Mouse (Mus musculus) erythroblast, embryonic 14.5 days (primary cell): Measurements from ENCODE around the gene D17H6S53E. TPM values are rescaled to one million over a fixed set of nuclear protein-coding genes. Genes with fewer than 3 reads are reported as not detected.

Source experiments
- H3K27me3 ChIP-seq: 2 replicates; pipeline ENCODE4 v1.6.1; 2012; ENCODE audit warnings: inconsistent platforms; ENCODE audit not compliant: control insufficient read depth
- H3K36me3 ChIP-seq: 2 replicates; pipeline ENCODE4 v1.6.1; 2012; ENCODE audit warnings: mild to moderate bottlenecking, inconsistent platforms; ENCODE audit not compliant: control insufficient read depth
- H3K4me1 ChIP-seq: 2 replicates; pipeline ENCODE4 v1.6.1; 2012; ENCODE audit warnings: inconsistent platforms; ENCODE audit not compliant: control insufficient read depth
- H3K4me3 ChIP-seq: replicated peaks from 2 replicates; pipeline ENCODE3; 2012; ENCODE audit warnings: moderate library complexity, mild to moderate bottlenecking, inconsistent platforms
- H3K9me3 ChIP-seq: 2 replicates; pipeline ENCODE4 v1.6.1; 2012; ENCODE audit warnings: low read length, inconsistent platforms, mixed read lengths; ENCODE audit not compliant: control insufficient read depth
- GATA1 ChIP-seq: IDR thresholded peaks from 2 replicates; pipeline ENCODE4 v1.6.1; 2012; ENCODE audit warnings: low read length, inconsistent platforms, mixed read lengths
- TAL1 ChIP-seq: IDR thresholded peaks from 3 replicates; pipeline ENCODE4 v1.6.1; 2012; ENCODE audit warnings: low read length, inconsistent platforms, mixed read lengths
- polyA plus RNA-seq: library from polyadenylated mRNA; stranded (reverse); fragments of >175 nt; gene quantifications from 2 replicates; pipeline ENCODE4 v1.2.3, GENCODE M21; 2012

Gene D17H6S53E
- polyA plus RNA-seq: 0.27 and 0.48 TPM in 2 replicates

- Histone ChIP-seq H3K9me3 (no peaks in the 10 kb centered on the region), H3K36me3 (peaks cover 55% of the 10 kb centered on the region), H3K4me3 (peak within 1 kb of the TSS; percentile 63), H3K4me1 (peaks cover 68% of the 10 kb centered on the region), H3K27me3 (no peaks in the 10 kb centered on the region)
- TF ChIP-seq TAL1 (no peak), GATA1 (no peak)
These were observed at the start of gene D17H6S53E for GRCm38 (mm10) chr17:35126206-35126611. Gene D17H6S53E, plus strand, starts transcription at chr17:35126373.

- Histone ChIP-seq H3K4me1 (peaks cover 47% of the 10 kb centered on the region), H3K27me3 (peaks cover 40% of the 10 kb centered on the region), H3K9me3 (peaks cover 2% of the 10 kb centered on the region), H3K4me3 (no peak within 1 kb of the TSS), H3K36me3 (no peaks in the 10 kb centered on the region)
- TF ChIP-seq GATA1 (no peak), TAL1 (no peak)
These were observed 49.5 kb upstream of the D17H6S53E start, which contains the start of gene Ly6g6e for GRCm38 (mm10) chr17:35076507-35077176. Gene Ly6g6e, plus strand, starts transcription at chr17:35076902.

- no peak overlapping the region for H3K4me3 ChIP-seq
These were observed 48.9 kb upstream of the D17H6S53E start for GRCm38 (mm10) chr17:35077285-35077684.

GRCm38 (mm10) chr17:35077786-35078233, 48.4 kb upstream of the D17H6S53E start, which contains the start of gene Ly6g6d:
Gene Ly6g6d, minus strand, starts transcription at chr17:35078065.
- H3K4me3 ChIP-seq: no peak within 1 kb of the TSS
- TF ChIP-seq TAL1: no peak
- no peaks in the 10 kb centered on the region for H3K36me3 ChIP-seq
- peaks cover 47% of the 10 kb centered on the region for H3K4me1 ChIP-seq
- peaks cover 2% of the 10 kb centered on the region for H3K9me3 ChIP-seq
- peaks cover 35% of the 10 kb centered on the region for H3K27me3 ChIP-seq

More at GRCm38 (mm10) chr17:35077285-35077684, 48.9 kb upstream of the D17H6S53E start:
- TF ChIP-seq GATA1: no peak
- TF ChIP-seq TAL1: no peak
- Histone ChIP-seq H3K4me1 (peaks cover 47% of the 10 kb centered on the region), H3K36me3 (no peaks in the 10 kb centered on the region), H3K9me3 (peaks cover 2% of the 10 kb centered on the region), H3K27me3 (peaks cover 35% of the 10 kb centered on the region)

GRCm38 (mm10) chr17:35079778-35080177, 46.4 kb upstream of the D17H6S53E start:
- peak overlapping the region; percentile 59 for H3K4me3 ChIP-seq
- peaks cover 30% of the 10 kb centered on the region for H3K27me3 ChIP-seq
- TF ChIP-seq GATA1 (peak; percentile 67), TAL1 (no peak)
- no peaks in the 10 kb centered on the region for H3K36me3 ChIP-seq
- H3K9me3 ChIP-seq: peaks cover 2% of the 10 kb centered on the region
- H3K4me1 ChIP-seq: peaks cover 50% of the 10 kb centered on the region

GRCm38 (mm10) chr17:35080248-35080647, 45.9 kb upstream of the D17H6S53E start:
- TF ChIP-seq TAL1 (no peak), GATA1 (no peak)
- no peaks in the 10 kb centered on the region for H3K36me3 ChIP-seq
- H3K9me3 ChIP-seq: peaks cover 2% of the 10 kb centered on the region
- peaks cover 27% of the 10 kb centered on the region for H3K27me3 ChIP-seq
- H3K4me3 ChIP-seq: peak overlapping the region; percentile 59
- H3K4me1 ChIP-seq: peaks cover 54% of the 10 kb centered on the region

GRCm38 (mm10) chr17:35080710-35081109, 45.5 kb upstream of the D17H6S53E start:
- TF ChIP-seq GATA1 (no peak), TAL1 (no peak)
- Histone ChIP-seq H3K4me3 (no peak overlapping the region), H3K4me1 (peaks cover 59% of the 10 kb centered on the region), H3K27me3 (peaks cover 24% of the 10 kb centered on the region), H3K36me3 (no peaks in the 10 kb centered on the region), H3K9me3 (no peaks in the 10 kb centered on the region)

GRCm38 (mm10) chr17:35082841-35083576, 43.2 kb upstream of the D17H6S53E start:
- H3K9me3 ChIP-seq: no peaks in the 10 kb centered on the region
- no peak overlapping the region for H3K4me3 ChIP-seq
- peaks cover 47% of the 10 kb centered on the region for H3K4me1 ChIP-seq
- H3K27me3 ChIP-seq: peaks cover 5% of the 10 kb centered on the region
- H3K36me3 ChIP-seq: no peaks in the 10 kb centered on the region
- TF ChIP-seq TAL1 (no peak), GATA1 (no peak)

- no peaks in the 10 kb centered on the region for H3K9me3 ChIP-seq
- H3K4me1 ChIP-seq: peaks cover 42% of the 10 kb centered on the region
- no peak overlapping the region for H3K4me3 ChIP-seq
- no peak for TF ChIP-seq GATA1
- TF ChIP-seq TAL1: no peak
- no peaks in the 10 kb centered on the region for H3K27me3 ChIP-seq
- H3K36me3 ChIP-seq: no peaks in the 10 kb centered on the region
These were observed 42.2 kb upstream of the D17H6S53E start for GRCm38 (mm10) chr17:35083929-35084497.
